Mouse (Mus musculus): Measurements from ENCODE around the gene Fancc.

DNA sequence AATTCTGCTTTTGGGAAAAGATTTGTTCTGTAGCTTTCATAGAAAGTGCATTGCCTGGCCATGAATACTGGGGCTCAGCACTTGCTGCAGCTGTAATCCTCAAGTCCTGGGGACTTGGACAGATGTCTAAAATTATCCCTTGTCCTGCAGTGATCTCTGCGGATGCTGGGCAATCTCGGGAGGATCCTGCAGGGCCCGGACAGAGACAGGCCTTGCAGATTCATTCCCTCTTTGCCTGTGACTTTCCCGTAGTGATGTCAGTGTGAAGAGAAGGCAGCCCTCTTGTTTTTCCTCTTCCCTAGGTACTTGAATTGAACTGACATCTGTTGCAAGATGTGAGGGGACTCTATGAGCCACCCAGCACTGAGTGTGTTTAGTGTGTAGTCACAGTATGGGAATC is 236.9 kb downstream of the Fancc start:
- TF ChIP-seq EP300 (IDR thresholded peaks at IDR 0.05; ENCODE audit: low read depth) (no peak), CTCF (IDR thresholded peaks at IDR 0.05; ENCODE audit: low read depth) (no peak)
